Mouse (Mus musculus): Measurements from ENCODE around the gene Gm20696.

GRCm38 (mm10) chr6:99599651-99600050 lies 66.9 kb downstream of the Gm20696 start:
- TF ChIP-seq POLR2A (IDR thresholded peaks at IDR 0.05; ENCODE audit: extremely low read depth, insufficient read depth, low read length) (no peak), CTCF (IDR thresholded peaks at IDR 0.05; ENCODE audit: extremely low read depth, insufficient read depth, low read length) (no peak)
